Mouse (Mus musculus) bone marrow, adult 2 months (tissue): ENCODE measurements around the gene Flywch1.

Source experiments
- CTCF ChIP-seq: fragments of 200-500 bp; IDR thresholded peaks from 2 replicates; pipeline ENCODE4 v1.5.1; 2011; ENCODE audit warnings: low read length, control low read depth; ENCODE audit not compliant: control insufficient read depth, insufficient read depth
- POLR2A ChIP-seq: fragments of 200-500 bp; IDR thresholded peaks from 2 replicates; pipeline ENCODE4 v1.6.1; 2011; ENCODE audit warnings: low read depth, mild to moderate bottlenecking, control low read depth, low read length, borderline replicate concordance; ENCODE audit not compliant: control insufficient read depth

- TF ChIP-seq POLR2A (no peak), CTCF (no peak)
Measured at GRCm38 (mm10) chr17:23719455-23719854, 51.9 kb downstream of the Flywch1 start.
